Mouse (Mus musculus) spleen, adult 2 months (tissue): ENCODE data around the gene Atf6b.

Experiments
- CTCF ChIP-seq: fragments of 200-500 bp; IDR thresholded peaks from 2 replicates; pipeline ENCODE4 v1.5.1; 2011; ENCODE audit warnings: mild to moderate bottlenecking, inconsistent platforms; ENCODE audit not compliant: insufficient read depth, insufficient read length, insufficient replicate concordance; ENCODE audit errors: extremely low read depth
- POLR2A ChIP-seq: fragments of 200-500 bp; IDR thresholded peaks from 2 replicates; pipeline ENCODE4 v1.6.1; 2011; ENCODE audit warnings: low read depth, low read length, inconsistent platforms

GRCm38 (mm10) chr17:34618999-34619398 is 27.9 kb upstream of the Atf6b start:
- TF ChIP-seq CTCF, result peak; percentile 69; the same call in 1 of the 2 replicates
- no peak for TF ChIP-seq POLR2A
